Mouse (Mus musculus) gastrocnemius, postnatal 14 days (tissue): Measurements from ENCODE around the gene Reg1. TPM values are rescaled to one million over a fixed set of nuclear protein-coding genes. Genes with fewer than 3 reads are reported as not detected.
"Not testable (repeated sequence)": the region's sequence is repeated elsewhere in the genome, so short reads cannot be mapped to it uniquely, and the experiment has no call there.

Experiments
- DNase-seq: peaks from one replicate; pipeline ENCODE4 v3.0.0; 2021; ENCODE audit warnings: mixed read lengths
- intact Hi-C: fragments of 180-260 bp; cut with DNase I; formaldehyde crosslinking; loops from one replicate; pipeline ENCODE4 v1.15.1; 2025; ENCODE audit warnings: low total_unique reads
- long read RNA-seq, 2 experiments: library from polyadenylated mRNA; stranded (forward); transcript quantifications; one replicate each; pipeline ENCODE4 v2.0.0; 2021
- total RNA-seq, 2 experiments: library from RNA; stranded (reverse); gene quantifications; 2 replicates each; pipeline ENCODE4 v1.2.3; 2021

Gene Reg1
- not detected for total RNA-seq
- long read RNA-seq, experiment 1, result 0 reads
- long read RNA-seq, experiment 2, result 0 reads

GRCm38 (mm10) chr6:78422411-78422810 is at the start of gene Reg1:
Reg1 (plus strand) TSS chr6:78422711.
- intact Hi-C loops, DNase-seq: not testable (repeated sequence)

DNA sequence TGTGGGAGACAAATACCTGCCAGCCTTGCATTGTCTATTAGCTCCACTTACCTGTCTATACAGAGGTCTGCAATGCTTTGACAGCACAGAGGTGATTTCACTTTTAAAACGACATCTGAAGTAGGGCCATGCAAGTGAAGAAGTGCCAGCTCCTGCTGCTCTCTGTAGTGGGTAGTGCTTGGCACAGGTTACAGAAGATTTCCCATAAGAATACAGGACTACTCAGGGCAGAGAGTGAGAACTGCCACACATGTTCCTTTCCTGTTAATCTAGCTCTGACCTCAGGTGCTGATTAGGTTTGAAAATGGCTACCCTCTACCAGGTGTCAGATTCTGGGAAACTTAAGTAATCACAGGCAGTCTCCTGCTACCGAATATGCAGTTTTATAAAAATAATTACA is 43.7 kb upstream of the Reg1 start, which contains the start of gene Reg3d:
Reg3d (minus strand) TSS at position 101 of the 400 bp plus-strand sequence.
- intact Hi-C loops, result no loop called here
- no peak for DNase-seq

GRCm38 (mm10) chr6:78380409-78380808 is 42.1 kb upstream of the Reg1 start, which contains the start of gene Reg3a:
Reg3a (plus strand) TSS chr6:78380709.
- intact Hi-C loops, result no loop called here
- no peak for DNase-seq

DNA sequence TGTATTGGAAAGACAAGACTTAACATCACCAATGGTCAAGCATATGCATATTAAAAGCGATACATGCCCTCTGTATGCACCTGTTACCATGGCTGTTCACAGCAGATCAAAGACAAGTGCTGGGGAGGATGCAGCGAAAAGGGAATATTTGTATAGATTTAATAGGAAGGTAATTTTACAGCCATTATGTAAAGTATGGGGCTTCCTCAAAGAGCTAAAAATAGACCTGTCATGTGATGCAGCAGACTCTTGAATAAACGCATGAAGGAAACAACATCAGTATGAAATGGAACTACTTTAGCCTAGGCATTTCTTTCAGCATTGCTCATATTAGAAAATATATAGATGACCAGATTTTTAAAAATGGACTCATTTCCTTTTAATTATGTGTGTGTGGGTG is 36.9 kb upstream of the Reg1 start:
- no peak for DNase-seq

GRCm38 (mm10) chr6:78395323-78395722 is 27.2 kb upstream of the Reg1 start, which contains the start of gene Reg2:
Reg2 (plus strand) TSS chr6:78395623.
- intact Hi-C loops, DNase-seq: not testable (repeated sequence)

More for the DNA sequence above, 36.9 kb upstream of the Reg1 start:
- intact Hi-C loops, result no loop called here

DNA sequence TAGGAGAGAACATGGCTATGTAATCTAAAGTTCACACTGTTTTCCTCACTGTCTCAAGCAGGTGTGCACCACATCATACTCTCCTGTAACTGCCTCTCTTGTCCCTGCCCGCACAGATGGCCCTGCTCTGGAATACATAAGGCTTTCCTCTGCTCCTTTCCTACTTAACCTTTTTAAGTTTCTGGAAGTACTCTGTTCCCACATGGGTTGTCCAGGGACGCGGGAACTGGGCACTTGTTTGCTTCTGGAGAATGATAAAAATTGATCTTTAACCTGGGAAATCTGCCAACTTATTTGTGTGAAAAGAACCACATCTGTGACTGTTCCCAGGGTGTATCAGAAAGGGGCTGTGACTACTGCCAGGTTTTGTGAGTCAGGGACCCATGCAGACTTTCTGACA is 3.0 kb downstream of the Reg1 start:
- intact Hi-C loops, result no loop called here

GRCm38 (mm10) chr6:78447202-78447601 is 24.7 kb downstream of the Reg1 start:
- no peak for DNase-seq
- intact Hi-C loops, result no loop called here

More for the DNA sequence above, 3.0 kb downstream of the Reg1 start:
- no peak for DNase-seq

DNA sequence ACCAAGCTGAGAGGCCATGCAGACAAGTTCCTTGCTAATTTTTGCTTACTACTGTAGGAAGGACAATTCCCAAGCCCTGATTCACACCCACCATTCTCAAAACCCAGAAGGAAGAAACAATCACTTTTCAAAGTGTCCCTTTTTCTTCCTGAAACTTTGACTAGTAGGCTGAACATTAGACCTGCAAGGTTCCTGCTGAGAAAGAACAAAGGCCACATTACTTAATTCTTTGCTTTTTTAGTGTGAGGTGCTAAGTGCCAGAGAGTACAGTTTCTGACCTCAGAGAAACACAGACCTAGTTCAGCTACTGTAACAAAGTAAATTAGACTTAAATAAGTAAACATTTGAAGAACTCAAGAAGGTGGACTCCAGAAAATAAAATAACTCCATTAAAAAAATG is 25.9 kb downstream of the Reg1 start:
- intact Hi-C loops, result no loop called here
- no peak for DNase-seq

DNA sequence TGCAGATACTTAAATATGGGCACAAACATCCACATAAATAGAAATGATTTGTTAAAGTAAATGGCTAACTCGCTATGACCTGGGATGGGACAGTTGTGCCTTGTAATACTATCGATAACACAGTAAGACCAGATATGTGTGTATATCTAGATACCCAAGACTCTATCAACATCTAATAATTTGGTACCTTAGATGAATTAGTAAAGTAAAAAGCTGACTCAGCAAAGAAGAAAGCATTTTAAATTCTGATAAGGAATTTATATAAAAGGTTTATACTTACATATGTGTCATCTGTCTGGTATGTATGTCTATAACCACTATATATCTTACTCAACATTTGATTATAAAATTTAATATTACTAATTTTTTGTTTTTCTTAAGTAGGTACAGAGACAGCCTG is 30.3 kb downstream of the Reg1 start:
- DNase-seq, result no peak

DNA sequence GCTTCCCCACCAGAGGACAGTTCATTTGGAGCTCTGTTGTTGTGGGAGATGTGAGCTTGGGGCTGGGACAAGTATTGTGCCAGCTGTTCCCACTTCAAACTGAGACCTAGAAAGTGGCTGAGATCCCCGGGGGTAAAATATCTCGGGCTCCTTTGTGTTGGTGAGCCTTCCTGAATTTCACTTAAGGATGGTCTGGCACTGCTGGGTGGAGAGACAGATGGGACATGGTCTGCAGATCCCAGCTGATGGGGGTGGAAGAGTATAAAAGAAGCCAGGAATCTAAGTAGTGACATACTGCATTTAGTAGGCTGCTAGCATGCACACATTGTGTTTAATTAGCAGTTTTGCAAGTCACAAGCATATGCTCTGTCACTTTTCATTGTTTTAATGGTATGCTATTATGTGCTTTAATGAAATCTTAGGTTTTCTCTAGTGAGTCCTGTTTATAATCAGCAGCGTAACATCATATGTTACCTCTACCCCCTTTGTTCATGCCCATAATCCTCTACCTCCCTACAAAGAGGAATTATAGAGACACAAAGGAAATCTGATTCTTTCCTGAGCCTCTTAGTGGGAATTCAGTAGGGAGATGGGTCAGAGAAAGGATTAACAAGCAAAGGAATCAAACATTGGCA is 37.8 kb downstream of the Reg1 start:
- DNase-seq, result no peak
- intact Hi-C loops, result no loop called here

More for the DNA sequence above, 30.3 kb downstream of the Reg1 start:
- intact Hi-C loops, result no loop called here

- no peak for DNase-seq
- intact Hi-C loops, result no loop called here
Measured at GRCm38 (mm10) chr6:78462360-78462759, 39.8 kb downstream of the Reg1 start.

GRCm38 (mm10) chr6:78463266-78463665 is 40.8 kb downstream of the Reg1 start:
- no peak for DNase-seq
- intact Hi-C loops, result no loop called here

- no peak for DNase-seq
- intact Hi-C loops, result no loop called here
Measured at GRCm38 (mm10) chr6:78468772-78469171, 46.3 kb downstream of the Reg1 start, which contains the start of gene Reg3g. Reg3g (minus strand) TSS chr6:78468872.

DNA sequence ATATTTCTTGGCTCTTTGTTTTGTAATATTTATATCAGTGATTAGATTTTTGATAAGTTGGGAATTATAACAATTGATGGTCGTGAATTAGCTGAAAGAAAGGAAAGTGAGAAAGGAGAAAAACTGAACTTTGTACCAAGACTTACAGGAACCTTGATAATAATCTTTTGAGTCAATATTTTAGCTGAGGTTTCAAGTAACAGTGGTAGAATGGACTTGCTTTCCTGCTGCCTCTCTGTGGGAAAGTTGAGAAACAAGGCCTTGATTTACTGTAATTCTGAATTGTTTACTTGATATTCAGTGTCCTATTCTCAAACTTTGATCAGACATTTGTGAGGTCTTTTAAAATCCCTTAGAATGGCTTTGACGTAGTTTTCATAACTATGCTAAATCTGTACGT is 46.8 kb downstream of the Reg1 start:
- no peak for DNase-seq
- intact Hi-C loops, result no loop called here

Other genes starting within 250 kb of the Reg1 start
- gene Reg3b, start 52.1 kb upstream of the Reg1 start, total RNA-seq, result not detected
- gene Reg3d, start 43.8 kb upstream of the Reg1 start, total RNA-seq, result not detected
- gene Reg3a, start 42.0 kb upstream of the Reg1 start, total RNA-seq, result not detected
- not detected for gene Reg2, start 27.1 kb upstream of the Reg1 start, total RNA-seq
- gene Reg3g, start 46.2 kb downstream of the Reg1 start, total RNA-seq, result not detected